In the genomic region with DNA sequence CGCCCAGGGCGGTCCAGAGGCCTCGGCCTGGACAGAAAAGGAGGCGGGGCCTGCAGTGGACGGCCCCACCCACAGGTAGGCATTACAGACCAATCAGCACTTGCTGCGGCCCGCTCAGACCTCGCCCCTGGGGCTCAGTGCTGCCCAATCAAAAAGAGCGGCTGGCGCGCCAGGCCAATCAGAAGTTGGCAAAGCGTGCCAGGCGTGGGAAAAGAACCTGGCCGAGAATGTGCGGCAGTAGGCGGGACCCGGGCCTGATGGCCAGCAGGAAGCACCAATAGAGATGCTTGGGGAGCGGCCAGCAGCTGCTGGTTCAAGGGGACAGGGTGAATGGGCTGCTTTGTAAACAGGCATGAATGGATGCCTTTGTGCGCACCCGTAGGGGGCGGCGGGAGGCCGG, we compare ENCODE assay signal across 8 mouse cellular contexts. TPM values are rescaled to one million over a fixed set of nuclear protein-coding genes. Genes with fewer than 3 reads are reported as not detected.
DNase-seq lines count a peak whose midpoint lies in the region; ATAC-seq lines count a peak whose summit lies in the region.

Myh14 (minus strand) TSS at position 41 of the 400 bp plus-strand sequence.

- H3K4me2 ChIP-seq in embryonic facial prominence, embryonic 11.5 days (ENCODE audit: low read depth, low read length): peak within 1 kb of the TSS; percentile 37
- H3K4me2 ChIP-seq in intestine, embryonic 16.5 days (ENCODE audit: low read depth, low read length): peak within 1 kb of the TSS; percentile 58

- peaks cover 4% of the 10 kb centered on the region; the same call in 1 of the 2 replicates for H3K4me1 ChIP-seq in embryonic facial prominence, embryonic 11.5 days (ENCODE audit: control insufficient read depth, insufficient read depth, low read length)
- peaks cover 7% of the 10 kb centered on the region for H3K4me1 ChIP-seq in intestine, embryonic 16.5 days (ENCODE audit: control insufficient read depth, insufficient read depth, low read length)
- peaks cover 9% of the 10 kb centered on the region for H3K4me1 ChIP-seq in megakaryocyte, embryonic 14.5 days

- peak; percentile 92 for ATAC-seq in embryonic facial prominence, embryonic 11.5 days (replicated peaks; ENCODE audit: insufficient number of reproducible peaks, low FRiP score, low TSS enrichment, low read depth)
- peak; percentile 88 for ATAC-seq in granulocyte monocyte progenitor cell, adult 5-6 weeks (replicated peaks; ENCODE audit: poor library complexity, severe bottlenecking)
- peak; percentile 85 for ATAC-seq in intestine, embryonic 16.5 days
- ATAC-seq in inflammation-experienced regulatory T-cells, adult 6 months: no peak

- H3K4me3 ChIP-seq in embryonic facial prominence, embryonic 11.5 days (ENCODE audit: low read depth, low read length): peak within 1 kb of the TSS; percentile 20
- H3K4me3 ChIP-seq in intestine, embryonic 16.5 days (ENCODE audit: low read length): peak within 1 kb of the TSS; percentile 54
- peak within 1 kb of the TSS; percentile 50 for H3K4me3 ChIP-seq in megakaryocyte, embryonic 14.5 days (replicated peaks)

- under 1% methylated on average over 23 of the region's 23 CpGs for WGBS in embryonic facial prominence, embryonic 11.5 days
- under 1% methylated on average over 23 of the region's 23 CpGs for WGBS in intestine, embryonic 16.5 days

- intact Hi-C loops in left cerebral cortex, postnatal 10 days (cut with DNase I): no loop called here

- no peak within 1 kb of the TSS for H3K9ac ChIP-seq in embryonic facial prominence, embryonic 11.5 days (replicated peaks; ENCODE audit: low read length)
- peak within 1 kb of the TSS; percentile 49 for H3K9ac ChIP-seq in intestine, embryonic 16.5 days (ENCODE audit: low read depth, low read length)

- H3K36me3 ChIP-seq in embryonic facial prominence, embryonic 11.5 days (replicated peaks; ENCODE audit: control insufficient read depth, insufficient read depth, low read depth, low read length): no peaks in the 10 kb centered on the region; the same call in 1 of the 2 replicates
- H3K36me3 ChIP-seq in intestine, embryonic 16.5 days (ENCODE audit: control insufficient read depth, insufficient read depth, low read length): no peaks in the 10 kb centered on the region
- no peaks in the 10 kb centered on the region for H3K36me3 ChIP-seq in megakaryocyte, embryonic 14.5 days (replicated peaks; ENCODE audit: low read length)

- no peak within 1 kb of the TSS for H3K27ac ChIP-seq in embryonic facial prominence, embryonic 11.5 days (replicated peaks; ENCODE audit: low read depth, low read length)
- H3K27ac ChIP-seq in intestine, embryonic 16.5 days (ENCODE audit: low read length): peak within 1 kb of the TSS; percentile 35

- DNase-seq in brain, adult 2 months (ENCODE audit: low read depth, low spot score): peak; percentile 99
- peak; percentile 88 for DNase-seq in embryonic facial prominence, embryonic 11.5 days (ENCODE audit: low spot score)
- DNase-seq in left cerebral cortex, postnatal 10 days (ENCODE audit: extremely low spot score in 1 of 2, low spot score in 2 of 2): peak; percentile 92
- DNase-seq in right cerebral cortex, postnatal 14 days: peak; percentile 89

- no peaks in the 10 kb centered on the region for H3K9me3 ChIP-seq in embryonic facial prominence, embryonic 11.5 days (replicated peaks; ENCODE audit: control insufficient read depth, low read length)
- no peaks in the 10 kb centered on the region for H3K9me3 ChIP-seq in intestine, embryonic 16.5 days (ENCODE audit: control insufficient read depth, low read length)
- H3K9me3 ChIP-seq in megakaryocyte, embryonic 14.5 days: peaks cover 31% of the 10 kb centered on the region

- H3K27me3 ChIP-seq in embryonic facial prominence, embryonic 11.5 days (ENCODE audit: control insufficient read depth, insufficient read depth, low read length): peaks cover 8% of the 10 kb centered on the region; the same call in 1 of the 2 replicates
- H3K27me3 ChIP-seq in intestine, embryonic 16.5 days (replicated peaks; ENCODE audit: control insufficient read depth, insufficient read depth, low read length): peaks cover 6% of the 10 kb centered on the region; the same call in 1 of the 2 replicates
- peaks cover 63% of the 10 kb centered on the region for H3K27me3 ChIP-seq in megakaryocyte, embryonic 14.5 days (replicated peaks)

RNA-seq across cellular contexts. Expression of gene Myh14, which starts in this region (rescaled TPM):
- 2.1 and 4.5 TPM in 2 replicates for polyA plus RNA-seq in embryonic facial prominence, embryonic 11.5 days (2014; fragmentation: Nextera tagmentation; extraction: Ambion mirVana)
- total RNA-seq in granulocyte monocyte progenitor cell, adult 5-6 weeks (2014; fragmentation: Nextera tagmentation): not detected in 2 replicates
- not detected in 2 replicates for total RNA-seq in granulocyte monocyte progenitor cell, adult 5-6 weeks (2017)
- 70.3 and 81.3 TPM in 2 replicates for polyA plus RNA-seq in intestine, embryonic 16.5 days (2015; fragmentation: Nextera tagmentation; extraction: Ambion mirVana)
- total RNA-seq in left cerebral cortex, postnatal 10 days (2021): 1 to 10 TPM; 9.1 to 9.7 TPM
- 0.02 TPM in 1 of 2 replicates, not detected in the other for polyA plus RNA-seq in megakaryocyte, embryonic 14.5 days (2012; ENCODE audit: insufficient read depth, low replicate concordance)
- polyA plus RNA-seq in inflammation-experienced regulatory T-cells, adult 6 months (2017; shearing (Covaris generic)): not detected

Comparison
In these comparisons a context has a peak if more than half of its experiments do, and no peak if none do; other contexts are left out.
1. RNA of gene Myh14 (total RNA-seq): 9.1 to 9.7 TPM in left cerebral cortex, postnatal 10 days; not detected in granulocyte monocyte progenitor cell, adult 5-6 weeks; every median in the first group is over 10 times any median in the second.
2. RNA of gene Myh14 (polyA plus RNA-seq): 70.3 to 81.3 TPM in intestine, embryonic 16.5 days; 2.1 to 4.5 TPM in embryonic facial prominence, embryonic 11.5 days, 0.02 TPM in megakaryocyte, embryonic 14.5 days and not detected in inflammation-experienced regulatory T-cells, adult 6 months; every median in the first group is over 10 times any median in the second.
3. Peak in ATAC-seq in granulocyte monocyte progenitor cell, adult 5-6 weeks; RNA of the gene not detected or under 1 TPM.
4. Peak in every context shown above with its lines, with median percentiles within 50 percentile points of each other: DNase-seq and H3K4me3 ChIP-seq.